Mouse (Mus musculus): ENCODE data around the gene Sypl. TPM values are rescaled to one million over a fixed set of nuclear protein-coding genes. Genes with fewer than 3 reads are reported as not detected.

Sypl gene
- 129 TPM for polyA plus RNA-seq (2014; fragmentation: Illumina TruSeq; extraction: RNeasy Lipid Tissue Mini Kit (QIAGEN cat#74804); ENCODE audit: low read depth, low replicate concordance)

GRCm38 (mm10) chr12:32953596-32954215 is at the start of gene Sypl:
TSS of gene Sypl (plus strand) at chr12:32953891.

Other genes starting within 250 kb of the Sypl start
- 42.7 TPM for gene Nampt, start 134.3 kb upstream of the Sypl start, polyA plus RNA-seq (2014; fragmentation: Illumina TruSeq; extraction: RNeasy Lipid Tissue Mini Kit (QIAGEN cat#74804); ENCODE audit: low read depth, low replicate concordance)
- gene Cdhr3, start 139.0 kb downstream of the Sypl start, polyA plus RNA-seq (2014; fragmentation: Illumina TruSeq; extraction: RNeasy Lipid Tissue Mini Kit (QIAGEN cat#74804); ENCODE audit: low read depth, low replicate concordance): 4.2 TPM
- gene Atxn7l1, start 193.8 kb downstream of the Sypl start, polyA plus RNA-seq (2014; fragmentation: Illumina TruSeq; extraction: RNeasy Lipid Tissue Mini Kit (QIAGEN cat#74804); ENCODE audit: low read depth, low replicate concordance): 19.8 TPM

All from adipose tissue, adult 10 weeks (tissue).